Mouse (Mus musculus) midbrain, postnatal 0 days (tissue): ENCODE data around the gene Usp12. TPM values are rescaled to one million over a fixed set of nuclear protein-coding genes. Genes with fewer than 3 reads are reported as not detected.

Experiments used
- ATAC-seq: fragments of 200-750 bp; cut with Nextera tagmentation; 2 replicates; pipeline ENCODE4 v1.8.0; 2017; ENCODE audit warnings: moderate number of reproducible peaks, mild to moderate bottlenecking, moderate TSS enrichment, moderate library complexity; ENCODE audit not compliant: low FRiP score
- DNase-seq: peaks from one replicate; pipeline ENCODE4 v3.0.0-alpha.2; 2015; ENCODE audit warnings: low spot score
- H3K27ac ChIP-seq: fragments of 300-500 bp; sonication (generic); 2 replicates; pipeline ENCODE4 v1.5.1; 2014; ENCODE audit warnings: low read depth, mild to moderate bottlenecking, low read length, mixed read lengths
- H3K27me3 ChIP-seq: fragments of 300-500 bp; sonication (generic); 2 replicates; pipeline ENCODE4 v1.6.1; 2014; ENCODE audit warnings: low read length, control low read depth, mixed read lengths; ENCODE audit not compliant: insufficient read depth
- H3K36me3 ChIP-seq: fragments of 300-500 bp; sonication (generic); 2 replicates; pipeline ENCODE4 v1.6.1; 2014; ENCODE audit warnings: low read length, control low read depth, mixed read lengths; ENCODE audit not compliant: insufficient read depth
- H3K4me1 ChIP-seq: fragments of 300-500 bp; sonication (generic); 2 replicates; pipeline ENCODE4 v1.6.1; 2014; ENCODE audit warnings: mild to moderate bottlenecking, control low read depth, antibody characterized with exemption, low read length, mixed read lengths; ENCODE audit not compliant: insufficient read depth
- H3K4me2 ChIP-seq: fragments of 300-500 bp; sonication (generic); 2 replicates; pipeline ENCODE4 v1.6.1; 2014; ENCODE audit warnings: low read depth, mild to moderate bottlenecking, low read length, mixed read lengths; ENCODE audit not compliant: poor library complexity, severe bottlenecking
- H3K4me3 ChIP-seq: fragments of 300-500 bp; sonication (generic); 2 replicates; pipeline ENCODE4 v1.5.1; 2014; ENCODE audit warnings: low read depth, mild to moderate bottlenecking, low read length, moderate library complexity
- H3K9ac ChIP-seq: fragments of 300-500 bp; sonication (generic); replicated peaks from 2 replicates; pipeline ENCODE4 v1.6.1; 2014; ENCODE audit warnings: mild to moderate bottlenecking, low read length, moderate library complexity, mixed read lengths; ENCODE audit not compliant: poor library complexity, severe bottlenecking
- H3K9me3 ChIP-seq: fragments of 300-500 bp; sonication (generic); 2 replicates; pipeline ENCODE4 v1.6.1; 2016; ENCODE audit warnings: low read length, control low read depth
- CTCF ChIP-seq: IDR thresholded peaks from 2 replicates; pipeline ENCODE4 v1.5.1; 2016; ENCODE audit warnings: antibody characterized with exemption, mild to moderate bottlenecking
- WGBS: fragments of 180-500 bp; shearing (Covaris S2); extraction: QIAGEN DNeasy Blood & Tissue Kit; methylation state at CpG from one replicate; pipeline ENCODE4 v1.1.7; 2014; 5-methylcytosine and 5-hydroxymethylcytosine counted together
- polyA plus RNA-seq: library from polyadenylated mRNA; unstranded; fragments of >200 nt; fragmentation: Nextera tagmentation; extraction: Ambion mirVana; gene quantifications from 2 replicates; pipeline ENCODE4 v1.2.1, GENCODE M21; 2015
- total RNA-seq: library from RNA; depleted of rRNA; stranded (reverse); fragments of >200 nt; gene quantifications from 2 replicates; pipeline ENCODE4 v1.2.3, GENCODE M21; 2014; rRNA removed

The Usp12 gene
- total RNA-seq = 24.1 and 26.7 TPM in 2 replicates
- 13.7 and 14.1 TPM in 2 replicates for polyA plus RNA-seq

GRCm38 (mm10) chr5:146794853-146795252, at the start of gene Usp12:
Usp12 (minus strand) TSS chr5:146795006.
- Histone ChIP-seq H3K9ac (peak within 1 kb of the TSS; percentile 91), H3K4me3 (peak within 1 kb of the TSS; percentile 99), H3K4me2 (peak within 1 kb of the TSS; percentile 85), H3K36me3 (no peaks in the 10 kb centered on the region), H3K27me3 (no peaks in the 10 kb centered on the region), H3K9me3 (no peaks in the 10 kb centered on the region), H3K27ac (peak within 1 kb of the TSS; percentile 79), H3K4me1 (peaks cover 10% of the 10 kb centered on the region; the same call in 1 of the 2 replicates)
- no peak for TF ChIP-seq CTCF
- peak; percentile 93 for ATAC-seq
- DNase-seq = peak; percentile 95
- 2% methylated on average over 34 of the region's 51 CpGs for WGBS

GRCm38 (mm10) chr5:146844301-146844941, 49.6 kb upstream of the Usp12 start:
- H3K27ac ChIP-seq = no peak overlapping the region
- ATAC-seq = peak; percentile 34; the same call in 1 of the 2 replicates

DNA sequence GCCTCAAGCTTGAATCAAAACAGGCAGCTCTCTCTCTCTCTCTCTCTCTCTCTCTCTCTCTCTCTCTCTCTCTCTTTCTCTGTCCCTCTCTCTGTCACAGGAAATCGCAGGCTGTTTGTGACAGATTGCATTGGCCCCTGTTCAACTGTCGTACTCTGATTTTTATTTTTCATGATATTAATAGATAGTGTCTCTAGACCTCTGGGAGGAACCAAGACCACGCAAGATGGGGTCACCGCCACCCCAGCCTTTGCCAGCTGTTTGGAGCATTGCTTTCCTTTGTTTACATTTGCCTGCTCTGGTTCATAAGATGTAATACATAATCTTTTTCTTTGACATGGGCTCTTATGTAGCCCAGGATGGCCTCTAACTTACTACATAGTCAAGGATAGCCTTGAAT, 47.2 kb upstream of the Usp12 start:
- WGBS = 94% methylated on average over 4 of the region's 4 CpGs
- Histone ChIP-seq H3K27ac (no peak overlapping the region), H3K27me3 (no peaks in the 10 kb centered on the region), H3K4me3 (no peak overlapping the region), H3K36me3 (peaks cover 6% of the 10 kb centered on the region; the same call in 1 of the 2 replicates), H3K9ac (no peak overlapping the region), H3K4me2 (no peak overlapping the region), H3K9me3 (no peaks in the 10 kb centered on the region), H3K4me1 (0 out of 2 replicates have a peak, but pooled peaks cover 2% of the 10 kb centered on the region)
- DNase-seq = no peak
- ATAC-seq = no peak
- no peak for TF ChIP-seq CTCF

More at GRCm38 (mm10) chr5:146844301-146844941, 49.6 kb upstream of the Usp12 start:
- no peaks in the 10 kb centered on the region for H3K27me3 ChIP-seq
- no peaks in the 10 kb centered on the region for H3K9me3 ChIP-seq
- peak overlapping the region; percentile 99 for H3K4me2 ChIP-seq
- 0 out of 2 replicates have a peak, but pooled peaks cover 3% of the 10 kb centered on the region for H3K36me3 ChIP-seq
- H3K4me3 ChIP-seq = peak overlapping the region; percentile 69
- peak overlapping the region; percentile 64 for H3K9ac ChIP-seq
- peak; percentile 53 for TF ChIP-seq CTCF
- 11% methylated on average over 6 of the region's 6 CpGs for WGBS
- DNase-seq = no peak
- H3K4me1 ChIP-seq = 0 out of 2 replicates have a peak, but pooled peaks cover 2% of the 10 kb centered on the region

DNA sequence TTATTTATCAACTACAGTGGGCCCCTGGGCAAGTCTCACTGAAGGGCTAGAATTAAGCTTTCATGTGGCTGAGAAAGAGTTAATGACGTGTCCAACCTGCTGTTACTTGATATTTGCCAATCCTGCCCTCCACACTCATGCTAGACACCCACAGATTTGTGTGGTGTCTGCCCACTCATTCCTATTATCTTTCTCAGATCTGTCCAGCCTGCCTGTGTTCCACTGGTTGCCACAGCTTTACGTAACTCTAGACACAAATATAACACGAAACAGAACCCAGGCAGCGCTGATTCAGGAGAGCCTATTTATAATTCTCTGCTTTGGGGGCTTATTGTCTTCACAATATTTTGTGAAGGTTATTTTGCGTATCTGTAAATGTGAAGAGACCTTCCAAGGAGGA, 46.5 kb upstream of the Usp12 start:
- 91% methylated on average over 5 of the region's 5 CpGs for WGBS
- Histone ChIP-seq H3K27ac (no peak overlapping the region), H3K4me2 (no peak overlapping the region), H3K4me3 (no peak overlapping the region), H3K36me3 (peaks cover 12% of the 10 kb centered on the region), H3K27me3 (no peaks in the 10 kb centered on the region), H3K9ac (no peak overlapping the region), H3K9me3 (no peaks in the 10 kb centered on the region), H3K4me1 (0 out of 2 replicates have a peak, but pooled peaks cover 2% of the 10 kb centered on the region)
- TF ChIP-seq CTCF = no peak
- DNase-seq (no peak), ATAC-seq (no peak)

DNA sequence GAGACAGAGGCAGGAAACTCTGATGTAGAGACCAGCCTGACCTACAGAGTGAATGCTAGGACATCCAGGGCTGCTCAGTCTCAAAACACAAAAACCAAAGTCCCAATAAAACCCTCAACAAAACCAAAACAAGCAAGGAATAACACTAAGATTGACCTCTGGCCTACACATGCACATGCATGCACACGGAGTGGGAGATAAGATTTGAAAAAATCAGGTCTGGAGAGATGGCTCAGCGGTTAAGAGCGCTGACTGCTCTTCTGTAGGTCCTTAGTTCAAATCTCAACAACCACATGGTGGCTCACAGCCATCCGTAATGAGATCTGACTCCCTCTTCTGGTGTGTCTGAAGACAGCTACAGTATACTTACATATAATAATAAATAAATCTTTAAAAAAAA, 45.6 kb upstream of the Usp12 start:
- H3K4me2 ChIP-seq = no peak overlapping the region
- 87% methylated on average over 4 of the region's 4 CpGs for WGBS
- no peak overlapping the region for H3K9ac ChIP-seq
- H3K4me3 ChIP-seq = no peak overlapping the region
- H3K36me3 ChIP-seq = peaks cover 19% of the 10 kb centered on the region
- H3K27ac ChIP-seq = no peak overlapping the region
- no peaks in the 10 kb centered on the region for H3K9me3 ChIP-seq
- ATAC-seq = no peak
- no peaks in the 10 kb centered on the region for H3K4me1 ChIP-seq
- DNase-seq = no peak
- H3K27me3 ChIP-seq = no peaks in the 10 kb centered on the region
- TF ChIP-seq CTCF = no peak

DNA sequence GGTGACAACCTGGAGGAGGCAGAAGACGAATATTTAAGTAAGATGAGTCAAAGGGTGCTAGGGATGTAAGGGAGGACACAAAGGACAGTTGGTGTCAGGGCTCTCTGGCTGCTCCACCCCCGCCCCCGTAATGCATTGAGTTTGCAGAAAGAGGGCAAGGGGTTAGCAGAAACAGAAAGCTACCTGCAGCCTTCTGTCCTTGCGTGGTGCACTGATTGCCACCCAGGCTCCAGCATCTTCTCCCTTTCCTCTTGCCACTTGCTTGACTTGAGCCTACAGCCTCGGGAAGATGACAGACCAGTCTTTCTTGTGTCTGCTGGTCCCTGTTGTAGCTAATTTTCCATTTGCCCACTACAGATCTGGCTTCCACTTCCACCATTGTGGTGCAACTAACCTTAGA, 45.0 kb upstream of the Usp12 start:
- TF ChIP-seq CTCF = no peak
- no peaks in the 10 kb centered on the region for H3K4me1 ChIP-seq
- 62% methylated on average over 5 of the region's 5 CpGs for WGBS

More for the DNA sequence above, 45.0 kb upstream of the Usp12 start:
- DNase-seq (no peak), ATAC-seq (no peak)
- Histone ChIP-seq H3K4me2 (no peak overlapping the region), H3K36me3 (peaks cover 25% of the 10 kb centered on the region), H3K9me3 (no peaks in the 10 kb centered on the region), H3K4me3 (no peak overlapping the region), H3K27ac (no peak overlapping the region), H3K9ac (no peak overlapping the region), H3K27me3 (no peaks in the 10 kb centered on the region)
